Mouse (Mus musculus): ENCODE results near the gene Tanc2.

- TF ChIP-seq GATA1 (IDR thresholded peaks at IDR 0.05; ENCODE audit: low read length) (no peak), TAL1 (IDR thresholded peaks at IDR 0.05; ENCODE audit: low read length) (no peak)
Measured at GRCm38 (mm10) chr11:105952911-105953386, 363.2 kb downstream of the Tanc2 start, which contains the start of gene Cyb561.

Data from erythroblast, embryonic 14.5 days (primary cell).